Mouse (Mus musculus): ENCODE measurements around the gene Abcd3.

The Abcd3 gene

GRCm38 (mm10) chr3:121713151-121713701 is 101.9 kb downstream of the Abcd3 start:
- no peak for DNase-seq (ENCODE audit: low spot score in 2 of 2)

- no peak for DNase-seq (ENCODE audit: low spot score in 2 of 2)
Observed at GRCm38 (mm10) chr3:121712222-121712621, 102.9 kb downstream of the Abcd3 start.

- no peak for DNase-seq (ENCODE audit: low spot score in 2 of 2)
Observed at GRCm38 (mm10) chr3:121710894-121711531, 104.1 kb downstream of the Abcd3 start.
